Mouse (Mus musculus) kidney, adult 9 months (tissue): Measurements from ENCODE around the gene Gm10217.

Experiments used
- DNase-seq: peaks from one replicate; pipeline ENCODE4 v3.0.0; 2022

Gene Gm10217

DNA sequence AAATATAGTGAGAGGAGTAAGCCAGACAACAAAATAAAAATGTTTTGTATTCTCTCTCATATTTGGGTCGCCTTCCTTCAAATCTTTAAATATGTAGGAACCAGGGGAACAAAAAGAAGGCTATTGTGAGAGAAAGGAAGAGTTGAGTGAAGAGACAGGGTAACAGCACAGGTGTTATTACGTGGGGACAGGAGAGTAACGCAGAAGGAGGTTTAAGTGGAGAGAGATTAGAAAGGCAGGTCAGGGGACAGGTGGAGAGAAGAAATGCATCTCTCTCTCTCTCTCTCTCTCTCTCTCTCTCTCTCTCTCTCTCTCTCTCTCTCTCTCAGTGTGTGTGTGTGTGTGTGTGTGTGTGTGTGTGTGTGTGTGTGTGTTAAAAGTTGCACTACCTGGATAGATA is at the start of gene Gm10217:
Gene Gm10217 (plus strand): TSS at position 301 of the 400 bp plus-strand sequence.
- DNase-seq: no peak

DNA sequence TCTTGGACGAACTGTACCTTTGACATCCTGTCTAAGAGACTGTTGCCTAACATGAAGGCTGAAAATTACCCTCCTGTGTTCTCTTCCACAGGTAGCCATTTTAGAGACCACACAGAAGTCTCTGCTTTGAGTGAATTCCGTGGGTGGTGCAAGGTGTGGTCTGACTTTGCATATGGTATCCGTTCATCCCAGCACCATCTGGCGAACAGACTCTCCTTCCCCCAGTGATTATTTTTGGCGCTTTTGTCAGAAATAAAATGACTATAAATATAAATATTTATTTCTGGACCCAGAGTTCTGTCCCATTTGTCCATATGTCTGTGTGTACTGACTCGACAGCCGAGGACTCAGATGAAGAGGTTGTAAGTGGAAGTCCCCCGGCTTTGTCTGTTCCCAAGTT is 39.3 kb upstream of the Gm10217 start:
- DNase-seq: no peak

- no peak for DNase-seq
These were observed 23.8 kb upstream of the Gm10217 start for GRCm38 (mm10) chr8:9840257-9840656.

DNA sequence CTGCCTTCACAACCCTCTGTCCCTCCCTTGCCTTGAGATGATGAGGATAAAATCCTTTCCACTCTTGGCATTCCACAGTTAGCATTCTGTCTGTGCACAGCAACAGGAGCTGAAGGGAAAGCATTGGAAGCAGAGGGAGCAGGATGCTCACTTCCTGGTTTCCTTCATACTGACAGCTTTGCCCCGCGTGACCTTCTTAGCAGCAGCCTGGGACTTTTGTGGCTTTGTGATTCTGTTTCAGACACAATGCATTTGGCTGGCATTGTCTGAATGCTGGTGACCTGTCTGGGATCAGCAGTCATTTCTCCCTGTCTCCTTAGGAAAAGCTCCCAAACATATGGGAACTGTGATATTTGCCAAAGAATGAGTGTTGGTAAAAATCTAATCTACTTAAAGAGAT is 4.8 kb upstream of the Gm10217 start:
- DNase-seq: peak; percentile 22

DNA sequence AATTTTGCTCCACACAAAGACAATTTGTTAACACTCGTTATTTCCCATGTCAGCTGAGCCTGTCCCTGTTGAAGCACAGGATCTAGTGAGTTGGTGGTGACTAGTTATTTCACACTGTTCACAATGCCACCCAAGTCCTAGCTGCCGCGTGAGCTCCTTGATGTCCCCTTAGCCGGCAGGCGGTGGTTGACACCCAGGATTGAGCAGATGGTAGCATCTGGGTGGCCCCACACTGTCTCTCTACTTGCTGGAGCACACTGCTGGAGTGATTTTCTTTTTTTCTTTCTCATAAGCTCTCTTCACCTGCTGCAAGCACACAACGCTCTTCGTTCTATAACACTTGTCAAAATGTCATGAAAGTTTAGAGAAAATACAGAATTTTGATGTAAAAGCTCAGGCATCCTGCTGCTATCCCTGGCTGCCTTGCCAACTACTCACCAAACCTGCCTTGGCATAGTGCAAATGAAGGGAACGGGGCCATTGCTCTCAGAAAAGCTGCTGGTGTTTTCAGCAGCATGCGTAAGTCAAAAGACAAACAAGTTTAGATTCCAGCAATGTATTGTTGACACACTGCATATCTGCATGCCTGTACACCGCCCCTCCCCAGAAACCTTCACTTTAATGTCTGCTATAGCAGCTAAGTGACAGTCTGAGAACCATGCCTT is 3.4 kb upstream of the Gm10217 start:
- no peak for DNase-seq

DNA sequence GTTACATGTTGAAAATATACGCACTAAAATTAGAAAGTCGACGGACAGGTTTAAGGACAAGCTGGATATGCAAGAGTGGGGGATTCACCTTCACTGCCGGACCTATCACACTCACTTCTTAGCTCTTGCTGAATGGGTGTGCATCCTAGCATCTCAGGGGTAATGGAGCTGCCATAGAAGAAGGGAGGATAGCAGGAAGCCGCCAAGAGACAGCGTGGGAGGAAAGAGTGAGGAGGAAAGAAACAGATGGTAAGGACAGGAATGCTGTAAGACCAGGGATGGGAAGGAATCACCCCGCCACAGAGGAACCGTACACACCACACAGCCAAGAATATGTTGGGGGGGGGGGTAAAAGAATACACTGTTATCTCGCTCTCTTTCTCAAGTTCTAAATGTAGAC is 1.1 kb downstream of the Gm10217 start:
- DNase-seq: no peak

- DNase-seq: no peak
These were observed 4.0 kb downstream of the Gm10217 start for GRCm38 (mm10) chr8:9868094-9868493.

DNA sequence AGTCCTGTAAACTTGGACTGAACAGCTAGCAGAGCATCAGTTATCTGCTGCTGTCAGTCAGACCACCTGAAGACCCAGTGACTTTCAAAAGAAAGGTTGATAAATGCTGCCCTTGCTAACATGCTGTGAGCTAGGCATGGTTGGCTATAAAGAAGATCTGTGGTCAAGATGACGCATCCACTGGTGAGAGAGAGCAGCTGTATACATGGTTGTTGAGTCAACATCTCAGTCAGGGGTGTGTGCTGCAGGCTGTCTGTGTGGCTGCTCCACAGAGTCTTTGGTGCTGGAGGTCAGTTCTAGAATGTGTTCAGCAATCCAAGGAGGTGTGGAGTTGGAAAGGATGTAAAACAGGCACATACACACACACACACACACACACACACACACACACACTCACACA is 12.2 kb downstream of the Gm10217 start:
- no peak for DNase-seq

- DNase-seq: no peak
These were observed 15.9 kb downstream of the Gm10217 start for GRCm38 (mm10) chr8:9879921-9880320.

GRCm38 (mm10) chr8:9886714-9887113 is 22.7 kb downstream of the Gm10217 start:
- no peak for DNase-seq

- no peak for DNase-seq
These were observed 35.1 kb downstream of the Gm10217 start for GRCm38 (mm10) chr8:9899199-9899598.

GRCm38 (mm10) chr8:9899673-9900072 is 35.6 kb downstream of the Gm10217 start:
- no peak for DNase-seq
